Mouse (Mus musculus): ENCODE measurements around the gene Gpr1. TPM values are rescaled to one million over a fixed set of nuclear protein-coding genes. Genes with fewer than 3 reads are reported as not detected.
A peak's percentile ranks its signal among the peaks of the same experiment; 100 is the strongest.
"Not testable (repeated sequence)": the region's sequence is repeated elsewhere in the genome, so short reads cannot be mapped to it uniquely, and the experiment has no call there.

Gene Gpr1
- polyA plus RNA-seq, 1 experiment from 2014 or later, result 0.21 TPM

GRCm38 (mm10) chr1:63190851-63191250, 23.5 kb downstream of the Gpr1 start:
- no peaks in the 10 kb centered on the region for H3K36me3 ChIP-seq
- H3K4me2 ChIP-seq (replicated peaks), result no peak overlapping the region
- H3K9me3 ChIP-seq, result no peaks in the 10 kb centered on the region
- 0 out of 2 replicates have a peak, but pooled peaks cover 2% of the 10 kb centered on the region for H3K4me1 ChIP-seq (replicated peaks)
- H3K4me3 ChIP-seq (replicated peaks), result no peak overlapping the region
- no peak overlapping the region for H3K27ac ChIP-seq
- no peak for ATAC-seq
- 66% methylated on average over 8 of the region's 8 CpGs for WGBS
- no peak overlapping the region for H3K9ac ChIP-seq
- H3K27me3 ChIP-seq (replicated peaks), result no peaks in the 10 kb centered on the region

- H3K4me3 ChIP-seq (replicated peaks), result no peak overlapping the region
- H3K36me3 ChIP-seq, result no peaks in the 10 kb centered on the region
- no peak overlapping the region for H3K4me2 ChIP-seq (replicated peaks)
- no peaks in the 10 kb centered on the region for H3K9me3 ChIP-seq
- no peak overlapping the region for H3K27ac ChIP-seq
- no peak overlapping the region for H3K9ac ChIP-seq
- 0 out of 2 replicates have a peak, but pooled peaks cover 2% of the 10 kb centered on the region for H3K4me1 ChIP-seq (replicated peaks)
- H3K27me3 ChIP-seq (replicated peaks), result no peaks in the 10 kb centered on the region
- WGBS, result 91% methylated on average over 3 of the region's 3 CpGs
- no peak for ATAC-seq
Observed at GRCm38 (mm10) chr1:63188536-63188935, 25.8 kb downstream of the Gpr1 start.

- not testable (repeated sequence) for H3K36me3 ChIP-seq; H3K9ac ChIP-seq; H3K4me1 ChIP-seq (replicated peaks); H3K27me3 ChIP-seq (replicated peaks); H3K4me3 ChIP-seq (replicated peaks); H3K9me3 ChIP-seq; H3K4me2 ChIP-seq (replicated peaks); H3K27ac ChIP-seq; ATAC-seq
- 96% methylated on average over 6 of the region's 6 CpGs for WGBS
Observed at GRCm38 (mm10) chr1:63185430-63185829, 28.9 kb downstream of the Gpr1 start.

GRCm38 (mm10) chr1:63182636-63183270, 31.6 kb downstream of the Gpr1 start:
- H3K27me3 ChIP-seq (replicated peaks), result no peaks in the 10 kb centered on the region
- no peak overlapping the region for H3K27ac ChIP-seq
- H3K36me3 ChIP-seq, result peaks cover 5% of the 10 kb centered on the region
- no peak overlapping the region for H3K4me3 ChIP-seq (replicated peaks)
- no peak overlapping the region for H3K4me2 ChIP-seq (replicated peaks)
- no peaks in the 10 kb centered on the region for H3K9me3 ChIP-seq
- H3K4me1 ChIP-seq (replicated peaks), result peaks cover 6% of the 10 kb centered on the region; the same call in 1 of the 2 replicates
- ATAC-seq, result no peak
- WGBS, result 62% methylated on average over 10 of the region's 10 CpGs
- no peak overlapping the region for H3K9ac ChIP-seq

GRCm38 (mm10) chr1:63182212-63182611, 32.1 kb downstream of the Gpr1 start:
- no peaks in the 10 kb centered on the region for H3K27me3 ChIP-seq (replicated peaks)
- H3K4me3 ChIP-seq (replicated peaks), result no peak overlapping the region
- 84% methylated on average over 5 of the region's 5 CpGs for WGBS
- no peaks in the 10 kb centered on the region for H3K9me3 ChIP-seq
- peaks cover 9% of the 10 kb centered on the region; the same call in 1 of the 2 replicates for H3K4me1 ChIP-seq (replicated peaks)
- no peak overlapping the region for H3K4me2 ChIP-seq (replicated peaks)
- no peak for ATAC-seq
- H3K9ac ChIP-seq, result no peak overlapping the region
- no peak overlapping the region for H3K27ac ChIP-seq
- peaks cover 5% of the 10 kb centered on the region for H3K36me3 ChIP-seq

- WGBS, result 100% methylated on average over 1 of the region's 1 CpGs
- H3K36me3 ChIP-seq, result peaks cover 5% of the 10 kb centered on the region
- no peaks in the 10 kb centered on the region for H3K27me3 ChIP-seq (replicated peaks)
- peaks cover 9% of the 10 kb centered on the region; the same call in 1 of the 2 replicates for H3K4me1 ChIP-seq (replicated peaks)
- H3K9me3 ChIP-seq, result no peaks in the 10 kb centered on the region
- no peak overlapping the region for H3K4me3 ChIP-seq (replicated peaks)
- H3K27ac ChIP-seq, result no peak overlapping the region
- no peak overlapping the region for H3K9ac ChIP-seq
- no peak overlapping the region for H3K4me2 ChIP-seq (replicated peaks)
- ATAC-seq, result no peak
Observed at GRCm38 (mm10) chr1:63181480-63181879, 32.9 kb downstream of the Gpr1 start.

- peak; percentile 69 for ATAC-seq
- H3K27ac ChIP-seq, result no peak overlapping the region
- peaks cover 9% of the 10 kb centered on the region; the same call in 1 of the 2 replicates for H3K4me1 ChIP-seq (replicated peaks)
- H3K36me3 ChIP-seq, result peaks cover 5% of the 10 kb centered on the region
- H3K9ac ChIP-seq, result no peak overlapping the region
- H3K4me3 ChIP-seq (replicated peaks), result no peak overlapping the region
- H3K9me3 ChIP-seq, result no peaks in the 10 kb centered on the region
- no peaks in the 10 kb centered on the region for H3K27me3 ChIP-seq (replicated peaks)
- no peak overlapping the region for H3K4me2 ChIP-seq (replicated peaks)
- 4% methylated on average over 3 of the region's 3 CpGs for WGBS
Observed at GRCm38 (mm10) chr1:63181019-63181418, 33.3 kb downstream of the Gpr1 start.

- H3K9me3 ChIP-seq; H3K4me2 ChIP-seq (replicated peaks); H3K9ac ChIP-seq; H3K4me3 ChIP-seq (replicated peaks); H3K27ac ChIP-seq; ATAC-seq; H3K27me3 ChIP-seq (replicated peaks); H3K36me3 ChIP-seq: not testable (repeated sequence)
- peaks cover 11% of the 10 kb centered on the region for H3K4me1 ChIP-seq (replicated peaks)
- 75% methylated on average over 4 of the region's 4 CpGs for WGBS
Observed at GRCm38 (mm10) chr1:63180575-63180974, 33.8 kb downstream of the Gpr1 start.

GRCm38 (mm10) chr1:63180122-63180521, 34.2 kb downstream of the Gpr1 start:
- ATAC-seq, result no peak
- peaks cover 5% of the 10 kb centered on the region for H3K36me3 ChIP-seq
- H3K27me3 ChIP-seq (replicated peaks), result no peaks in the 10 kb centered on the region
- no peak overlapping the region for H3K27ac ChIP-seq
- H3K4me3 ChIP-seq (replicated peaks), result no peak overlapping the region
- H3K9ac ChIP-seq, result no peak overlapping the region
- 92% methylated on average over 4 of the region's 4 CpGs for WGBS
- no peaks in the 10 kb centered on the region for H3K9me3 ChIP-seq
- H3K4me1 ChIP-seq (replicated peaks), result peaks cover 16% of the 10 kb centered on the region
- H3K4me2 ChIP-seq (replicated peaks), result no peak overlapping the region

- WGBS, result 71% methylated on average over 3 of the region's 3 CpGs
- no peak for ATAC-seq
- peak overlapping the region; percentile 95 for H3K4me3 ChIP-seq (replicated peaks)
Observed at GRCm38 (mm10) chr1:63178308-63178707, 36.0 kb downstream of the Gpr1 start.

GRCm38 (mm10) chr1:63176604-63177421, 37.5 kb downstream of the Gpr1 start, which contains the start of the genes Eef1b2 and Ndufs1:
Eef1b2 (plus strand) TSS chr1:63176825.
Ndufs1 (minus strand) TSS chr1:63176833.
- H3K4me1 ChIP-seq (replicated peaks), result peaks cover 20% of the 10 kb centered on the region
- peak within 1 kb of the TSS; percentile 88 for H3K27ac ChIP-seq
- under 1% methylated on average over 72 of the region's 72 CpGs for WGBS
- peak within 1 kb of the TSS; percentile 95 for H3K4me3 ChIP-seq (replicated peaks)
- peaks cover 6% of the 10 kb centered on the region for H3K36me3 ChIP-seq
- ATAC-seq, result peak; percentile 92
- H3K9me3 ChIP-seq, result no peaks in the 10 kb centered on the region
- H3K9ac ChIP-seq, result peak within 1 kb of the TSS; percentile 88
- H3K27me3 ChIP-seq (replicated peaks), result no peaks in the 10 kb centered on the region
- H3K4me2 ChIP-seq (replicated peaks), result peak within 1 kb of the TSS; percentile 67

More at GRCm38 (mm10) chr1:63178308-63178707, 36.0 kb downstream of the Gpr1 start:
- peaks cover 5% of the 10 kb centered on the region for H3K36me3 ChIP-seq
- H3K4me1 ChIP-seq (replicated peaks), result peaks cover 20% of the 10 kb centered on the region
- no peak overlapping the region for H3K27ac ChIP-seq
- H3K27me3 ChIP-seq (replicated peaks), result no peaks in the 10 kb centered on the region
- peak overlapping the region; percentile 88; the same call in 1 of the 2 replicates for H3K9ac ChIP-seq
- peak overlapping the region; percentile 67 for H3K4me2 ChIP-seq (replicated peaks)
- H3K9me3 ChIP-seq, result no peaks in the 10 kb centered on the region

- peaks cover 20% of the 10 kb centered on the region for H3K4me1 ChIP-seq (replicated peaks)
- 0% methylated on average over 14 of the region's 14 CpGs for WGBS
- H3K4me2 ChIP-seq (replicated peaks), result peak overlapping the region; percentile 67
Observed at GRCm38 (mm10) chr1:63176259-63176603, 38.1 kb downstream of the Gpr1 start.

More at GRCm38 (mm10) chr1:63176259-63176603, 38.1 kb downstream of the Gpr1 start:
- Histone ChIP-seq H3K27ac (peak overlapping the region; percentile 88), H3K4me3 (replicated peaks) (peak overlapping the region; percentile 95), H3K9me3 (no peaks in the 10 kb centered on the region), H3K9ac (peak overlapping the region; percentile 88), H3K27me3 (replicated peaks) (no peaks in the 10 kb centered on the region), H3K36me3 (peaks cover 10% of the 10 kb centered on the region)
- peak; percentile 59 for ATAC-seq
